Comparison of ENCODE assay signal across 13 mouse cellular contexts in the genomic region with DNA sequence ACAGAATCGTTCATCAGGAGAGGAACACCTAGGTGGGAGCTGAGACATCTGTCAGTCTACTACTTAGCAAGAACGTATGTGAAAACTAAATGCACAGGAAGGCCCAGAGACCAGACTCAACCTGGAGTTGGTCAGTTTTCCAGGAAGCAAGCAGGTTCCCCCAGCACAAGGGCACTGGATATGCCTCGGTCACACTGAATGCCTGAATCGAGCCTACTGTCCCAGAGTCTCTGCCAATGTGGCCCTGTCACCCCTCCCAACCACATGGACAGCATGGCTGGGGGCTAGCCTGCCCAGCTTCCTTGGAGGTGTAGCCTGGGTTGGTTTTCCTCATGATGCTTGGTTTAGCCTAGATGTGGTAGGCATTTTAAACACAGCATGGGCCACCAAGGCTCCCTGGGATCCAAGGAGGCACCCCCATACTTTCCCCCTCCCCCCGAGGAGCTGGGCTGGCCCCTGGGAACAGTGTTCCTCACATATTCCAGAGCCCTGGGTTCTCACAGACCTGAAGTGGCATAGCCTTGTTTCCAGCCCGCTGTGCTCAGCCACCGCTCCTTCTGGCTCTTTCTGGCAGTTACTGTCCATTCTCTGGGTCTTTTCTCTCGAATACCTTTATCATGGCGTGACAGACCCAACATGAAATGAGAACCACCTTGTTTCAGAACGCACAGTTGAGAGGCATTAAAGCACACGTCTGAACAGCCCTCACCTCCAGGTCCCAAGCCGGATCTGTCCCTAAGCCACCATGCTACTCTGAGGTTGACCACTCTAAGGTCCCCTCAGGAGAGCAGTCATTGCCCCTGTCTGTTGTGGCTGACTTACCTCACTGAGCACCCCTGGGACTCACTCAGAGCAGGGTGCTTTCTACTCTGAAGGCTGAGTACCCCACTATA. TPM values are rescaled to one million over a fixed set of nuclear protein-coding genes. Genes with fewer than 3 reads are reported as not detected.
DNase-seq lines count a peak whose midpoint lies in the region; ATAC-seq and TF ChIP-seq lines count a peak whose summit lies in the region.
"Had no signal": no experiment of that assay in that cellular context is flagged by ENCODE, and none has a peak within 500 bp of the region (broad histone marks: within the 10 kb centered on the region; RNA-seq: fewer than 3 reads in every experiment).

No protein-coding gene starts in this region.

- WGBS in kidney, embryonic 16.5 days = 86% methylated on average over 12 of the region's 12 CpGs
- 80% methylated on average over 12 of the region's 12 CpGs for WGBS in heart, postnatal 0 days
- 78% methylated on average over 12 of the region's 12 CpGs for WGBS in stomach, postnatal 0 days
- WGBS in neural tube, embryonic 15.5 days = 94% methylated on average over 12 of the region's 12 CpGs

- no peaks in the 10 kb centered on the region for H3K27me3 ChIP-seq in kidney, embryonic 16.5 days (ENCODE audit: insufficient read depth, low read length)
- no peaks in the 10 kb centered on the region for H3K27me3 ChIP-seq in heart, postnatal 0 days (ENCODE audit: control insufficient read depth, insufficient read depth, low read length)
- no peaks in the 10 kb centered on the region for H3K27me3 ChIP-seq in stomach, postnatal 0 days (ENCODE audit: control insufficient read depth, insufficient read depth, low read length)
- no peaks in the 10 kb centered on the region for H3K27me3 ChIP-seq in neural tube, embryonic 15.5 days (replicated peaks)
- H3K27me3 ChIP-seq: hindbrain, embryonic 15.5 days; neural tube, embryonic 13.5 days had no signal

- no peak overlapping the region for H3K9ac ChIP-seq in kidney, embryonic 16.5 days (replicated peaks; ENCODE audit: low read length)
- H3K9ac ChIP-seq in heart, postnatal 0 days (replicated peaks; ENCODE audit: low read depth, low read length) = no peak overlapping the region
- H3K9ac ChIP-seq in stomach, postnatal 0 days (ENCODE audit: low read length) = no peak overlapping the region
- H3K9ac ChIP-seq in neural tube, embryonic 15.5 days (replicated peaks) = no peak overlapping the region
- H3K9ac ChIP-seq: hindbrain, embryonic 15.5 days; neural tube, embryonic 13.5 days had no signal

- H3K27ac ChIP-seq in kidney, embryonic 16.5 days (ENCODE audit: low read length) = 0 out of 2 replicates have a peak overlapping the region, but pooled peaks have one; percentile 28
- H3K27ac ChIP-seq in heart, postnatal 0 days (ENCODE audit: low read depth) = peak overlapping the region; percentile 55
- H3K27ac ChIP-seq in stomach, postnatal 0 days (replicated peaks) = peak overlapping the region; percentile 87
- H3K27ac ChIP-seq in neural tube, embryonic 15.5 days (replicated peaks) = no peak overlapping the region
- H3K27ac ChIP-seq: forebrain, embryonic 10.5 days; hindbrain, embryonic 15.5 days; neural tube, embryonic 13.5 days had no signal

- DNase-seq in kidney, postnatal 10 days = no peak
- peak; percentile 12 to 64 for DNase-seq in spleen, postnatal 4 days (ENCODE audit: low spot score in 2 of 2)
- DNase-seq in spleen, postnatal 10 days (ENCODE audit: low spot score in 2 of 2) = no peak
- DNase-seq in heart, postnatal 0 days (ENCODE audit: low spot score) = no peak
- no peak for DNase-seq in stomach, postnatal 0 days (ENCODE audit: low spot score)
- DNase-seq: cerebellum, postnatal 36 days; gastrocnemius, postnatal 10 days had no signal

- H3K4me2 ChIP-seq in kidney, embryonic 16.5 days (replicated peaks; ENCODE audit: low read depth, low read length) = no peak overlapping the region
- no peak overlapping the region for H3K4me2 ChIP-seq in heart, postnatal 0 days (ENCODE audit: low read depth, low read length)
- H3K4me2 ChIP-seq in stomach, postnatal 0 days (replicated peaks; ENCODE audit: low read depth) = no peak overlapping the region
- H3K4me2 ChIP-seq in neural tube, embryonic 15.5 days = no peak overlapping the region
- H3K4me2 ChIP-seq: hindbrain, embryonic 15.5 days; neural tube, embryonic 13.5 days had no signal

- no peak overlapping the region for H3K4me3 ChIP-seq in kidney, embryonic 16.5 days (ENCODE audit: low read length)
- H3K4me3 ChIP-seq in heart, postnatal 0 days (ENCODE audit: low read depth, low read length) = no peak overlapping the region
- no peak overlapping the region for H3K4me3 ChIP-seq in stomach, postnatal 0 days (ENCODE audit: low read depth, low read length)
- H3K4me3 ChIP-seq in neural tube, embryonic 15.5 days (replicated peaks) = no peak overlapping the region
- H3K4me3 ChIP-seq: forebrain, embryonic 10.5 days; hindbrain, embryonic 15.5 days; megakaryocyte, embryonic 14.5 days; neural tube, embryonic 13.5 days had no signal

- H3K36me3 ChIP-seq in kidney, embryonic 16.5 days (ENCODE audit: insufficient read depth, low read length) = peaks cover 41% of the 10 kb centered on the region
- peaks cover 42% of the 10 kb centered on the region for H3K36me3 ChIP-seq in heart, postnatal 0 days (replicated peaks; ENCODE audit: control insufficient read depth, insufficient read depth, low read length)
- H3K36me3 ChIP-seq in stomach, postnatal 0 days (ENCODE audit: control insufficient read depth, insufficient read depth, low read length) = peaks cover 28% of the 10 kb centered on the region
- peaks cover 42% of the 10 kb centered on the region for H3K36me3 ChIP-seq in neural tube, embryonic 15.5 days

- TF ChIP-seq EP300 in heart, postnatal 0 days (IDR thresholded peaks at IDR 0.05; ENCODE audit: low read depth) = no peak
- no peak for TF ChIP-seq EP300 in stomach, postnatal 0 days (optimal IDR thresholded peaks at IDR 0.05)

- peak; percentile 43; the same call in 1 of the 2 replicates for ATAC-seq in kidney, embryonic 16.5 days (ENCODE audit: low FRiP score, low TSS enrichment)
- no peak for ATAC-seq in heart, postnatal 0 days (ENCODE audit: insufficient read depth, low read depth)
- peak; percentile 1; the same call in 1 of the 2 replicates for ATAC-seq in stomach, postnatal 0 days (ENCODE audit: low FRiP score, low TSS enrichment)
- no peak for ATAC-seq in neural tube, embryonic 15.5 days (ENCODE audit: low FRiP score)

- 0 out of 2 replicates have a peak, but pooled peaks cover 7% of the 10 kb centered on the region for H3K4me1 ChIP-seq in kidney, embryonic 16.5 days (ENCODE audit: insufficient read depth, low read length)
- peaks cover 23% of the 10 kb centered on the region for H3K4me1 ChIP-seq in heart, postnatal 0 days (ENCODE audit: control insufficient read depth, insufficient read depth)
- H3K4me1 ChIP-seq in stomach, postnatal 0 days (replicated peaks; ENCODE audit: control insufficient read depth, insufficient read depth) = peaks cover 20% of the 10 kb centered on the region
- 0 out of 2 replicates have a peak, but pooled peaks cover 6% of the 10 kb centered on the region for H3K4me1 ChIP-seq in neural tube, embryonic 15.5 days
- H3K4me1 ChIP-seq: hindbrain, embryonic 15.5 days; neural tube, embryonic 13.5 days had no signal

- no peaks in the 10 kb centered on the region for H3K9me3 ChIP-seq in kidney, embryonic 16.5 days (ENCODE audit: low read length)
- H3K9me3 ChIP-seq in heart, postnatal 0 days (replicated peaks; ENCODE audit: control insufficient read depth, low read length) = no peaks in the 10 kb centered on the region
- no peaks in the 10 kb centered on the region for H3K9me3 ChIP-seq in stomach, postnatal 0 days (ENCODE audit: control insufficient read depth, low read length)
- no peaks in the 10 kb centered on the region for H3K9me3 ChIP-seq in neural tube, embryonic 15.5 days (replicated peaks)
- H3K9me3 ChIP-seq: forebrain, embryonic 10.5 days; hindbrain, embryonic 15.5 days; megakaryocyte, embryonic 14.5 days; neural tube, embryonic 13.5 days had no signal

- TF ChIP-seq CTCF in heart, postnatal 0 days (IDR thresholded peaks at IDR 0.05; ENCODE audit: low read depth) = no peak
- TF ChIP-seq CTCF in stomach, postnatal 0 days (IDR thresholded peaks at IDR 0.05; ENCODE audit: low read depth) = no peak

RNA-seq across cellular contexts. Expression of a gene that starts 12.4 kb away (rescaled TPM):
- 16.5 and 17.8 TPM in 2 replicates for polyA plus RNA-seq in kidney, embryonic 16.5 days (2015; fragmentation: Nextera tagmentation; extraction: Ambion mirVana)
- 31.9 and 47.6 TPM in 2 replicates for total RNA-seq in heart, postnatal 0 days (2014; rRNA removed; ENCODE audit: low replicate concordance)
- polyA plus RNA-seq in heart, postnatal 0 days (2015; fragmentation: Nextera tagmentation; extraction: Ambion mirVana) = 7.7 and 10.9 TPM in 2 replicates
- 18.2 and 19.8 TPM in 2 replicates for polyA plus RNA-seq in stomach, postnatal 0 days (2015; fragmentation: Nextera tagmentation; extraction: Ambion mirVana)
- 18.4 and 20.7 TPM in 2 replicates for polyA plus RNA-seq in neural tube, embryonic 15.5 days (2015; fragmentation: Nextera tagmentation; extraction: Ambion mirVana)

Comparison
In these comparisons a context has a peak if more than half of its experiments do, and no peak if none do; other contexts are left out.
1. DNase-seq: peak in spleen, postnatal 4 days (2 of 2); none in kidney, postnatal 10 days (single experiment), spleen, postnatal 10 days (0 of 2), heart, postnatal 0 days (single experiment) and stomach, postnatal 0 days (single experiment).
2. ATAC-seq: peak in kidney, embryonic 16.5 days (single experiment) and stomach, postnatal 0 days (single experiment); none in heart, postnatal 0 days (single experiment) and neural tube, embryonic 15.5 days (single experiment).